Mouse (Mus musculus): ENCODE results near the gene Ppm1a. TPM values are rescaled to one million over a fixed set of nuclear protein-coding genes. Genes with fewer than 3 reads are reported as not detected.
"Not testable (repeated sequence)": the region's sequence is repeated elsewhere in the genome, so short reads cannot be mapped to it uniquely, and the experiment has no call there.

Gene Ppm1a
- total RNA-seq, 1 experiment, result 121 TPM

GRCm38 (mm10) chr12:72780136-72780535 lies 22.9 kb downstream of the Ppm1a start:
- H3K27ac ChIP-seq (ENCODE audit: insufficient read depth, low read depth, low read length, poor library complexity, severe bottlenecking), result no peak overlapping the region
- no peak overlapping the region for H3K9ac ChIP-seq (ENCODE audit: insufficient read depth, low read depth, low read length, poor library complexity, severe bottlenecking)
- H3K4me3 ChIP-seq (ENCODE audit: insufficient read depth in 1 of 2, low read depth in 1 of 2, low read length in 2 of 2, poor library complexity in 1 of 2, severe bottlenecking in 1 of 2), result no peak overlapping the region
- no peak for TF ChIP-seq ZC3H11A (IDR thresholded peaks at IDR 0.05; ENCODE audit: borderline replicate concordance, low read depth, low read length)
- no peak for TF ChIP-seq ZNF384 (IDR thresholded peaks at IDR 0.05; ENCODE audit: low read depth, low read length)
- TF ChIP-seq HCFC1 (IDR thresholded peaks at IDR 0.05; ENCODE audit: borderline replicate concordance, insufficient read depth, low read length), result no peak
- TF ChIP-seq CHD2 (IDR thresholded peaks at IDR 0.05; ENCODE audit: low read depth, low read length), result no peak
- no peak for TF ChIP-seq MAFK (IDR thresholded peaks at IDR 0.05; ENCODE audit: insufficient read depth, low read depth, low read length)
- no peak for DNase-seq (ENCODE audit: low read depth, low spot score)
- no peaks in the 10 kb centered on the region for H3K9me3 ChIP-seq (ENCODE audit: control insufficient read depth, insufficient read depth, low read depth, low read length)
- in situ Hi-C loops (cut with MboI; ENCODE audit: low sequenced_read_pairs in 2 of 2, unreplicated experiment in 2 of 2), result no loop called here
- H3K4me1 ChIP-seq (ENCODE audit: control insufficient read depth in 2 of 2, insufficient read depth in 2 of 2, low read length in 2 of 2, poor library complexity in 1 of 2), result no peaks in the 10 kb centered on the region; a peak in 1 of 4 replicates
- H3K36me3 ChIP-seq (ENCODE audit: control insufficient read depth, insufficient read depth, low read length, poor library complexity, severe bottlenecking), result peaks cover 6% of the 10 kb centered on the region

DNA sequence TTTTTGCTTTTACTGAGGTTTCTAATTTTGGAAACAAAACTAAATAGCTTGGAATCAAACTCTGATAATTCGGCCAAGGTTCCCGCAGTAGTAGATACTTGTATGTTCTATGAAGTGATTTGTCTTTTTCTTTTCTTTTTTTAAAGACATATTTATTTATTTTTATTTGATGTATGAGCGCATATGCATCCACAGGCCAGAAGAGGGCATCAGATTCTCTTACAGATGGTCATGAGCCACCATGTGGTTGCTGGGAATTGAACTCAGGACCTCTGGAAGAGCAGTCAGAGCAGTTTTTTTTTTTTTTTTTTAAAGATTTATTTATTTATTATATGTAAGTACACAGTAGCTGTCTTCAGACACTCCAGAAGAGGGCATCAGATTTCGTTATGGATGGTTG lies 25.5 kb downstream of the Ppm1a start:
- H3K4me1 ChIP-seq (ENCODE audit: control insufficient read depth in 2 of 2, insufficient read depth in 2 of 2, low read length in 2 of 2, poor library complexity in 1 of 2); H3K27ac ChIP-seq (ENCODE audit: insufficient read depth, low read depth, low read length, poor library complexity, severe bottlenecking); DNase-seq (ENCODE audit: low read depth, low spot score); H3K4me3 ChIP-seq (ENCODE audit: insufficient read depth in 1 of 2, low read depth in 1 of 2, low read length in 2 of 2, poor library complexity in 1 of 2, severe bottlenecking in 1 of 2); H3K9me3 ChIP-seq (ENCODE audit: control insufficient read depth, insufficient read depth, low read depth, low read length); in situ Hi-C loops (cut with MboI; ENCODE audit: low sequenced_read_pairs in 2 of 2, unreplicated experiment in 2 of 2); H3K9ac ChIP-seq (ENCODE audit: insufficient read depth, low read depth, low read length, poor library complexity, severe bottlenecking): not testable (repeated sequence)
- peaks cover 14% of the 10 kb centered on the region for H3K36me3 ChIP-seq (ENCODE audit: control insufficient read depth, insufficient read depth, low read length, poor library complexity, severe bottlenecking)

DNA sequence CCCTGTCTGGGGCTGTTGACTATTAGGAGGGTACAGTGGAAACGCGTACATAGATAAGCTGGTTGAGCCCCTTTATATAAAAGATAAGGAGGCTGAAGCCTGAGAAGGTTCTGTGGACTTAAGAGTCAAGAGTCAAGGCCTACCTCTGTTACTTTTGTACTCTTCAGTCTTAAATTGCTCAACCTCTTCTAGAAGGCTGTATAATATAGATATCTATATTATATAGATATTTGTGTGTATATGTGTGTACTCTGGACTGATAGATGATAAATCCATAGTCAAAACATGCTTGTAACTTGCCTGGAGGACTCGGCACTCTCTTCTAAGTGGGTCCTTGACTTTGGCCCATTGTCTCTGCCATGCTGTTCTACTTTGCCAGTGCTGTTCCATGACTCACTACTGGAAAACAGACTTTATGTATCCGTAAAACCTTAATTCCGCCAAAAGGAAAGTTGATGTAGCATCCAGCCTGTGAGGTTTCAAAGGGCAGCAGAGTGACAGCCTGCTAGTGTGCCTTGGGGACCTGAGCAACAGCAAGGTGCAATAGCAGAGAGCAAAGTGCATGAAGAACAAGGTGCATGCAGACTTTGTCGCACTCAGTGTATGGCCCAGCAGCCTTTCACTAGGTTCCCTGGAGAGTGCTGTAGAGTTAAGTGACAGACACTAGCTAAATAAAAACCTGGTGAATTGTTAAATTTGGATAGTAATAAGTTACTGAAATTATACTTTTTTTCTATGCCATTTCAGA lies 28.1 kb downstream of the Ppm1a start:
- H3K27ac ChIP-seq (ENCODE audit: insufficient read depth, low read depth, low read length, poor library complexity, severe bottlenecking), result no peak overlapping the region
- no peak for DNase-seq (ENCODE audit: low read depth, low spot score)
- peaks cover 14% of the 10 kb centered on the region for H3K36me3 ChIP-seq (ENCODE audit: control insufficient read depth, insufficient read depth, low read length, poor library complexity, severe bottlenecking)
- no peak overlapping the region for H3K9ac ChIP-seq (ENCODE audit: insufficient read depth, low read depth, low read length, poor library complexity, severe bottlenecking)
- TF ChIP-seq MAFK (IDR thresholded peaks at IDR 0.05; ENCODE audit: insufficient read depth, low read depth, low read length) (no peak), ZNF384 (IDR thresholded peaks at IDR 0.05; ENCODE audit: low read depth, low read length) (no peak), ZC3H11A (IDR thresholded peaks at IDR 0.05; ENCODE audit: borderline replicate concordance, low read depth, low read length) (no peak), HCFC1 (IDR thresholded peaks at IDR 0.05; ENCODE audit: borderline replicate concordance, insufficient read depth, low read length) (no peak), CHD2 (IDR thresholded peaks at IDR 0.05; ENCODE audit: low read depth, low read length) (no peak)
- in situ Hi-C loops (cut with MboI; ENCODE audit: low sequenced_read_pairs in 2 of 2, unreplicated experiment in 2 of 2), result no loop called here
- 0 out of 4 replicates have a peak, but pooled peaks cover 0 to 2% of the 10 kb centered on the region in 2 experiments for H3K4me1 ChIP-seq (ENCODE audit: control insufficient read depth in 2 of 2, insufficient read depth in 2 of 2, low read length in 2 of 2, poor library complexity in 1 of 2)
- H3K4me3 ChIP-seq (ENCODE audit: insufficient read depth in 1 of 2, low read depth in 1 of 2, low read length in 2 of 2, poor library complexity in 1 of 2, severe bottlenecking in 1 of 2), result no peak overlapping the region
- H3K9me3 ChIP-seq (ENCODE audit: control insufficient read depth, insufficient read depth, low read depth, low read length), result no peaks in the 10 kb centered on the region

GRCm38 (mm10) chr12:72786551-72786950 lies 29.3 kb downstream of the Ppm1a start:
- H3K4me1 ChIP-seq (ENCODE audit: control insufficient read depth in 2 of 2, insufficient read depth in 2 of 2, low read length in 2 of 2, poor library complexity in 1 of 2), result peaks cover 0 to 4% of the 10 kb centered on the region in 2 experiments; a peak in 1 of 4 replicates
- H3K9me3 ChIP-seq (ENCODE audit: control insufficient read depth, insufficient read depth, low read depth, low read length), result no peaks in the 10 kb centered on the region
- no peak overlapping the region for H3K9ac ChIP-seq (ENCODE audit: insufficient read depth, low read depth, low read length, poor library complexity, severe bottlenecking)
- DNase-seq (ENCODE audit: low read depth, low spot score), result no peak
- TF ChIP-seq HCFC1 (IDR thresholded peaks at IDR 0.05; ENCODE audit: borderline replicate concordance, insufficient read depth, low read length), result no peak
- no peak for TF ChIP-seq CHD2 (IDR thresholded peaks at IDR 0.05; ENCODE audit: low read depth, low read length)
- TF ChIP-seq ZNF384 (IDR thresholded peaks at IDR 0.05; ENCODE audit: low read depth, low read length), result no peak
- no peak for TF ChIP-seq MAFK (IDR thresholded peaks at IDR 0.05; ENCODE audit: insufficient read depth, low read depth, low read length)
- no peak for TF ChIP-seq ZC3H11A (IDR thresholded peaks at IDR 0.05; ENCODE audit: borderline replicate concordance, low read depth, low read length)
- H3K27ac ChIP-seq (ENCODE audit: insufficient read depth, low read depth, low read length, poor library complexity, severe bottlenecking), result no peak overlapping the region
- H3K4me3 ChIP-seq (ENCODE audit: insufficient read depth in 1 of 2, low read depth in 1 of 2, low read length in 2 of 2, poor library complexity in 1 of 2, severe bottlenecking in 1 of 2), result no peak overlapping the region
- H3K36me3 ChIP-seq (ENCODE audit: control insufficient read depth, insufficient read depth, low read length, poor library complexity, severe bottlenecking), result peaks cover 16% of the 10 kb centered on the region
- in situ Hi-C loops (cut with MboI; ENCODE audit: low sequenced_read_pairs in 2 of 2, unreplicated experiment in 2 of 2), result no loop called here

GRCm38 (mm10) chr12:72786986-72787385 lies 29.7 kb downstream of the Ppm1a start:
- Histone ChIP-seq H3K4me3 (ENCODE audit: insufficient read depth in 1 of 2, low read depth in 1 of 2, low read length in 2 of 2, poor library complexity in 1 of 2, severe bottlenecking in 1 of 2) (no peak overlapping the region), H3K9me3 (ENCODE audit: control insufficient read depth, insufficient read depth, low read depth, low read length) (no peaks in the 10 kb centered on the region), H3K27ac (ENCODE audit: insufficient read depth, low read depth, low read length, poor library complexity, severe bottlenecking) (no peak overlapping the region), H3K9ac (ENCODE audit: insufficient read depth, low read depth, low read length, poor library complexity, severe bottlenecking) (no peak overlapping the region), H3K4me1 (ENCODE audit: control insufficient read depth in 2 of 2, insufficient read depth in 2 of 2, low read length in 2 of 2, poor library complexity in 1 of 2) (peaks cover 0 to 4% of the 10 kb centered on the region in 2 experiments; a peak in 1 of 4 replicates), H3K36me3 (ENCODE audit: control insufficient read depth, insufficient read depth, low read length, poor library complexity, severe bottlenecking) (peaks cover 16% of the 10 kb centered on the region)
- in situ Hi-C loops (cut with MboI; ENCODE audit: low sequenced_read_pairs in 2 of 2, unreplicated experiment in 2 of 2), result no loop called here
- no peak for TF ChIP-seq ZNF384 (IDR thresholded peaks at IDR 0.05; ENCODE audit: low read depth, low read length)
- TF ChIP-seq ZC3H11A (IDR thresholded peaks at IDR 0.05; ENCODE audit: borderline replicate concordance, low read depth, low read length), result no peak
- TF ChIP-seq MAFK (IDR thresholded peaks at IDR 0.05; ENCODE audit: insufficient read depth, low read depth, low read length), result no peak
- TF ChIP-seq HCFC1 (IDR thresholded peaks at IDR 0.05; ENCODE audit: borderline replicate concordance, insufficient read depth, low read length), result no peak
- TF ChIP-seq CHD2 (IDR thresholded peaks at IDR 0.05; ENCODE audit: low read depth, low read length), result no peak
- DNase-seq (ENCODE audit: low read depth, low spot score), result no peak

Data from ES-E14 (cell line).